Mouse (Mus musculus) cerebellum, adult 2 months (tissue): Measurements from ENCODE around the gene Gnb1l. TPM values are rescaled to one million over a fixed set of nuclear protein-coding genes. Genes with fewer than 3 reads are reported as not detected.

Experiments
- DNase-seq, 2 experiments: peaks; one replicate each; pipeline ENCODE4 v3.0.0; 2021
- H3K27ac ChIP-seq: fragments of 200-500 bp; 2 replicates; pipeline ENCODE4 v1.5.1; 2012; ENCODE audit warnings: low read length, control low read depth, inconsistent platforms; ENCODE audit not compliant: insufficient read depth
- H3K27me3 ChIP-seq: fragments of 200-500 bp; 2 replicates; pipeline ENCODE4 v1.6.1; 2012; ENCODE audit warnings: inconsistent platforms, mild to moderate bottlenecking, low read length, moderate library complexity; ENCODE audit not compliant: control insufficient read depth, insufficient read depth
- H3K4me1 ChIP-seq: fragments of 200-500 bp; 2 replicates; pipeline ENCODE4 v1.6.1; 2011; ENCODE audit warnings: low read length; ENCODE audit not compliant: control insufficient read depth, insufficient read depth
- H3K4me3 ChIP-seq: fragments of 200-500 bp; replicated peaks from 2 replicates; pipeline ENCODE3; 2011; ENCODE audit warnings: mild to moderate bottlenecking, low read depth, low read length, control low read depth; ENCODE audit not compliant: insufficient read depth
- CTCF ChIP-seq: fragments of 200-500 bp; IDR thresholded peaks from 2 replicates; pipeline ENCODE4 v1.5.1; 2011; ENCODE audit warnings: low read depth, mild to moderate bottlenecking, control low read depth, low read length, moderate library complexity, borderline replicate concordance; ENCODE audit not compliant: insufficient read depth
- POLR2A ChIP-seq: fragments of 200-500 bp; IDR thresholded peaks from 2 replicates; pipeline ENCODE4 v1.6.1; 2011; ENCODE audit warnings: low read length, control low read depth, borderline replicate concordance; ENCODE audit not compliant: insufficient read depth
- WGBS: fragments of 180-500 bp; shearing (Covaris S2); methylation state at CpG from one replicate; pipeline ENCODE4 v1.1.7; 2018; 5-methylcytosine and 5-hydroxymethylcytosine counted together
- polyA plus RNA-seq: library from polyadenylated mRNA; depleted of rRNA; stranded (reverse); fragments of >200 nt; gene quantifications from 2 replicates; pipeline ENCODE4 v1.2.3, GENCODE M21; 2012

Gnb1l gene
- polyA plus RNA-seq, 1 experiment, result 8.2 TPM

- WGBS, result 52% methylated on average over 10 of the region's 10 CpGs
- Histone ChIP-seq H3K4me1 (no peaks in the 10 kb centered on the region), H3K27me3 (peaks cover 10% of the 10 kb centered on the region; the same call in 1 of the 2 replicates), H3K4me3 (no peak overlapping the region), H3K27ac (no peak overlapping the region)
- no peak for DNase-seq
- TF ChIP-seq CTCF, result no peak
- no peak for TF ChIP-seq POLR2A
Measured at GRCm38 (mm10) chr16:18584901-18585510, 86.5 kb downstream of the Gnb1l start.

GRCm38 (mm10) chr16:18585676-18586075 lies 87.2 kb downstream of the Gnb1l start:
- H3K27me3 ChIP-seq, result peaks cover 10% of the 10 kb centered on the region; the same call in 1 of the 2 replicates
- DNase-seq, result no peak
- no peak overlapping the region for H3K27ac ChIP-seq
- no peak overlapping the region for H3K4me3 ChIP-seq
- TF ChIP-seq POLR2A (no peak), CTCF (no peak)
- WGBS, result 40% methylated on average over 10 of the region's 10 CpGs
- H3K4me1 ChIP-seq, result no peaks in the 10 kb centered on the region

GRCm38 (mm10) chr16:18586076-18586905 lies 87.8 kb downstream of the Gnb1l start:
- Histone ChIP-seq H3K27ac (no peak overlapping the region), H3K4me3 (peak overlapping the region; percentile 31), H3K27me3 (peaks cover 10% of the 10 kb centered on the region; the same call in 1 of the 2 replicates), H3K4me1 (no peaks in the 10 kb centered on the region)
- DNase-seq, result no peak
- 4% methylated on average over 83 of the region's 83 CpGs for WGBS
- no peak for TF ChIP-seq CTCF
- TF ChIP-seq POLR2A, result no peak

GRCm38 (mm10) chr16:18586906-18587546 lies 88.5 kb downstream of the Gnb1l start:
- 3% methylated on average over 47 of the region's 62 CpGs for WGBS
- peak overlapping the region; percentile 31 for H3K4me3 ChIP-seq
- no peak for TF ChIP-seq POLR2A
- no peak for TF ChIP-seq CTCF
- no peak for DNase-seq
- H3K27ac ChIP-seq, result no peak overlapping the region
- no peaks in the 10 kb centered on the region for H3K4me1 ChIP-seq
- peaks cover 8% of the 10 kb centered on the region; the same call in 1 of the 2 replicates for H3K27me3 ChIP-seq

- TF ChIP-seq CTCF (no peak), POLR2A (no peak)
- WGBS, result 3% methylated on average over 57 of the region's 57 CpGs
Measured at GRCm38 (mm10) chr16:18587847-18588737, 89.6 kb downstream of the Gnb1l start.

GRCm38 (mm10) chr16:18588738-18589055 lies 90.2 kb downstream of the Gnb1l start:
- H3K27me3 ChIP-seq, result peaks cover 8% of the 10 kb centered on the region; the same call in 1 of the 2 replicates
- no peak overlapping the region for H3K4me3 ChIP-seq
- WGBS, result 14% methylated on average over 31 of the region's 31 CpGs
- TF ChIP-seq POLR2A (no peak), CTCF (no peak)
- H3K27ac ChIP-seq, result no peak overlapping the region
- no peaks in the 10 kb centered on the region for H3K4me1 ChIP-seq
- DNase-seq, result no peak

More at GRCm38 (mm10) chr16:18587847-18588737, 89.6 kb downstream of the Gnb1l start:
- Histone ChIP-seq H3K27ac (no peak overlapping the region), H3K4me1 (no peaks in the 10 kb centered on the region), H3K27me3 (peaks cover 8% of the 10 kb centered on the region; the same call in 1 of the 2 replicates), H3K4me3 (no peak overlapping the region)
- no peak for DNase-seq

GRCm38 (mm10) chr16:18589080-18589621 lies 90.6 kb downstream of the Gnb1l start:
- TF ChIP-seq POLR2A (no peak), CTCF (no peak)
- Histone ChIP-seq H3K27ac (no peak overlapping the region), H3K27me3 (peaks cover 8% of the 10 kb centered on the region; the same call in 1 of the 2 replicates), H3K4me1 (no peaks in the 10 kb centered on the region), H3K4me3 (no peak overlapping the region)
- 65% methylated on average over 9 of the region's 9 CpGs for WGBS
- DNase-seq, result no peak
